Mouse (Mus musculus): ENCODE measurements around the gene Rnf168.

GRCm38 (mm10) chr16:32345521-32345920 is 68.3 kb downstream of the Rnf168 start:
- TF ChIP-seq CTCF (IDR thresholded peaks at IDR 0.05 in 2 of 3, conservative IDR thresholded peaks at IDR 0.05 in 1 of 3; ENCODE audit: control insufficient read depth in 1 of 3, insufficient read depth in 1 of 3, low read depth in 2 of 3, low read length in 3 of 3, poor library complexity in 1 of 3, severe bottlenecking in 1 of 3), result no peak
- TF ChIP-seq MYC (IDR thresholded peaks at IDR 0.05; ENCODE audit: low read depth, low read length), result no peak
- TF ChIP-seq EP300 (IDR thresholded peaks at IDR 0.05; ENCODE audit: low read depth in 1 of 2, low read length in 2 of 2), result no peak
- no peak for TF ChIP-seq NELFE (IDR thresholded peaks at IDR 0.05; ENCODE audit: low read depth, low read length)
- no peak for TF ChIP-seq GATA1 (IDR thresholded peaks at IDR 0.05; ENCODE audit: low read depth, low read length)
- TF ChIP-seq GABPA (IDR thresholded peaks at IDR 0.05; ENCODE audit: low read depth, low read length), result no peak
- TF ChIP-seq BHLHE40 (IDR thresholded peaks at IDR 0.05; ENCODE audit: borderline replicate concordance, low read depth, low read length), result no peak
- no peak for TF ChIP-seq MAFK (IDR thresholded peaks at IDR 0.05; ENCODE audit: borderline replicate concordance, low read depth, low read length)
- no peak for TF ChIP-seq ZC3H11A (IDR thresholded peaks at IDR 0.05; ENCODE audit: low read depth, low read length)
- no peak for TF ChIP-seq JUND (IDR thresholded peaks at IDR 0.05; ENCODE audit: low read depth, low read length)
- TF ChIP-seq MEF2A (IDR thresholded peaks at IDR 0.05; ENCODE audit: extremely low read depth, insufficient replicate concordance, low read depth, low read length, poor library complexity, severe bottlenecking), result no peak
- no peak for TF ChIP-seq SMC3 (IDR thresholded peaks at IDR 0.05; ENCODE audit: low read depth, low read length)
- no peak for TF ChIP-seq HCFC1 (IDR thresholded peaks at IDR 0.05; ENCODE audit: low read depth, low read length)

Measured in MEL (cell line).